Mouse (Mus musculus) heart, embryonic 16.5 days (tissue): ENCODE data around the gene Raver1. TPM values are rescaled to one million over a fixed set of nuclear protein-coding genes. Genes with fewer than 3 reads are reported as not detected.
"Not testable (repeated sequence)": the region's sequence is repeated elsewhere in the genome, so short reads cannot be mapped to it uniquely, and the experiment has no call there.

Source experiments
- ATAC-seq: fragments of 200-750 bp; cut with Nextera tagmentation; replicated peaks from 2 replicates; pipeline ENCODE4 v1.8.0; 2017; ENCODE audit warnings: moderate number of reproducible peaks; ENCODE audit not compliant: insufficient read depth, low FRiP score; ENCODE audit errors: extremely low read depth
- H3K27ac ChIP-seq: fragments of 300-500 bp; sonication (generic); 2 replicates; pipeline ENCODE4 v1.5.1; 2014; ENCODE audit warnings: mild to moderate bottlenecking, low read length, control low read depth, moderate library complexity
- H3K27me3 ChIP-seq: fragments of 300-500 bp; sonication (generic); 2 replicates; pipeline ENCODE4 v1.6.1; 2014; ENCODE audit warnings: low read length, mixed read lengths; ENCODE audit not compliant: control insufficient read depth, insufficient read depth
- H3K36me3 ChIP-seq: fragments of 300-500 bp; sonication (generic); 2 replicates; pipeline ENCODE4 v1.6.1; 2014; ENCODE audit not compliant: control insufficient read depth, insufficient read depth
- H3K4me1 ChIP-seq: fragments of 300-500 bp; sonication (generic); 2 replicates; pipeline ENCODE4 v1.6.1; 2014; ENCODE audit warnings: low read length, mixed read lengths; ENCODE audit not compliant: control insufficient read depth, insufficient read depth
- H3K4me2 ChIP-seq: fragments of 300-500 bp; sonication (generic); 2 replicates; pipeline ENCODE4 v1.6.1; 2014; ENCODE audit warnings: low read depth, mild to moderate bottlenecking, control low read depth, low read length
- H3K4me3 ChIP-seq: fragments of 300-500 bp; sonication (generic); 2 replicates; pipeline ENCODE4 v1.5.1; 2014; ENCODE audit warnings: mild to moderate bottlenecking, control low read depth, low read length
- H3K9ac ChIP-seq: fragments of 300-500 bp; sonication (generic); 2 replicates; pipeline ENCODE4 v1.6.1; 2014; ENCODE audit warnings: low read length, control low read depth
- H3K9me3 ChIP-seq: fragments of 300-500 bp; sonication (generic); replicated peaks from 2 replicates; pipeline ENCODE4 v1.6.1; 2016; ENCODE audit warnings: low read length; ENCODE audit not compliant: control insufficient read depth
- WGBS: fragments of 180-500 bp; shearing (Covaris S2); extraction: QIAGEN DNeasy Blood & Tissue Kit; methylation state at CpG from one replicate; pipeline ENCODE4 v1.1.7; 2014; 5-methylcytosine and 5-hydroxymethylcytosine counted together
- polyA plus RNA-seq: library from polyadenylated mRNA; unstranded; fragments of >200 nt; fragmentation: Nextera tagmentation; extraction: Ambion mirVana; gene quantifications from 2 replicates; pipeline ENCODE4 v1.2.1, GENCODE M21; 2015

Gene Raver1
- polyA plus RNA-seq, 1 experiment from 2014 or later = 49.3 TPM

DNA sequence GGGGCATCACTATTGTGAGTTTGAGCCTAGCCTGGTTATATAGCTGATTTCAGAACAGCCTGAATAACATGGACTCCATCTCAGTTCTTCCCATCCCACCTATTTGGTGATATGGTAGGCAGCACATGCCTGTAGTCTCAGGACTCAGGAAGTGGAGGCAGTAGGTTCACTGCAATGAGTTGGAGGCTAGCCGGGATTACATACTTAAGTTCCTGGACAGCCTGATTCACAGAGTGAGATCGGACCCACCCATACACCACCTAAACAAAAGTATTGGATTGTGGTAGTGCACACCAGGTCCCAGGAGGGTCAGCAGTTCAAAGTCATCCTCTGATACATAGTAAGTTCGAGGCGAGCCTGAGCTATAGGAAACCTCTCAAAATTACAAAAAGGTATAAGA lies 19.2 kb downstream of the Raver1 start:
- H3K4me2 ChIP-seq = peak overlapping the region; percentile 87
- ATAC-seq = no peak
- H3K4me3 ChIP-seq = peak overlapping the region; percentile 96
- no peaks in the 10 kb centered on the region for H3K9me3 ChIP-seq
- H3K27me3 ChIP-seq = no peaks in the 10 kb centered on the region
- peak overlapping the region; percentile 93 for H3K9ac ChIP-seq
- WGBS = 10% methylated on average over 4 of the region's 4 CpGs
- H3K36me3 ChIP-seq = peaks cover 31% of the 10 kb centered on the region
- peaks cover 11% of the 10 kb centered on the region for H3K4me1 ChIP-seq
- H3K27ac ChIP-seq = peak overlapping the region; percentile 68; the same call in 1 of the 2 replicates

DNA sequence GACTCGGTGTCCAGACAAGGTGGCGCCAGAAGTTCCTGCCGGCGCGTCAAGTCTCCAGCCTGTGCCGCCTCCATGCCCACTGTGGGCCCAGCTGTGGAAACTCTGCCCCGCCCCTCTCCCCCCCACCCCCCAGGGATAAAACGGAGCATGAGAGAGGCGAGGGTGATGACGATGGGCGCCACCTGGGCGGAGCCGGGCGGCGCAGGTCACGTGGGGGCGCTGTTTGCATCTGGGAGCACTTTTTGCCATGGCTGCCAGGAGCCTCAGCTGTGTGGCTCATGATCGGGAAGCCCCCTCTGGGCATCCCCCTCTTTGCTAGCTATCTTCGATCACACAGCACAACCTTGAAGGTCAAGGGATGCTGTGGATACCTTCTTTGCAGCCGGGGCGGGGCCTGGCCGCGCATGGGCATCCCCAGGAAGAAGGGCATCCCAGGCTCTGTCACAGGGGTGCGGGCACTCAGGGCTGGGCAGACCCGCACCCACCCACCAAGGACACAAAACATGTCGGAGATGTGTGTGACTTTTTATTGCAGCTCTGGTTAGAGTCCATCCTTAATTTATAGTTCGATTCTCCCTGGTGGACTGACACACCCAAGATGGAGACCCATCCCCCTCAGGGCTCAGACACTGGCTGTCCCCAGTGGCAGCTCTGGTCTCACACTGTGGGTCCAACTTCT lies 24.7 kb downstream of the Raver1 start, which contains the start of gene Zglp1:
TSS of gene Zglp1 (minus strand) at position 88 of the 679 bp plus-strand sequence.
- Histone ChIP-seq H3K27ac (no peak within 1 kb of the TSS), H3K27me3 (no peaks in the 10 kb centered on the region), H3K9me3 (no peaks in the 10 kb centered on the region), H3K36me3 (peaks cover 20% of the 10 kb centered on the region), H3K4me2 (no peak within 1 kb of the TSS), H3K4me1 (peaks cover under 1% of the 10 kb centered on the region; the same call in 1 of the 2 replicates), H3K9ac (no peak within 1 kb of the TSS), H3K4me3 (no peak within 1 kb of the TSS)
- WGBS = 80% methylated on average over 26 of the region's 27 CpGs
- no peak for ATAC-seq

- Histone ChIP-seq H3K36me3 (peaks cover 20% of the 10 kb centered on the region), H3K9ac (no peak overlapping the region), H3K4me1 (no peaks in the 10 kb centered on the region), H3K4me2 (no peak overlapping the region), H3K27me3 (no peaks in the 10 kb centered on the region), H3K27ac (no peak overlapping the region), H3K9me3 (no peaks in the 10 kb centered on the region), H3K4me3 (no peak overlapping the region)
- ATAC-seq = no peak
- WGBS = 90% methylated on average over 2 of the region's 2 CpGs
Observed at GRCm38 (mm10) chr9:21062928-21063327, 28.9 kb downstream of the Raver1 start.

- Histone ChIP-seq H3K27me3 (no peaks in the 10 kb centered on the region), H3K4me3 (no peak overlapping the region), H3K4me2 (no peak overlapping the region), H3K9ac (no peak overlapping the region), H3K9me3 (no peaks in the 10 kb centered on the region), H3K27ac (no peak overlapping the region), H3K4me1 (no peaks in the 10 kb centered on the region), H3K36me3 (no peaks in the 10 kb centered on the region)
- WGBS = 57% methylated on average over 10 of the region's 10 CpGs
- no peak for ATAC-seq
Observed at GRCm38 (mm10) chr9:21051578-21051977, 40.2 kb downstream of the Raver1 start.

GRCm38 (mm10) chr9:21045235-21045634 lies 46.6 kb downstream of the Raver1 start:
- no peak overlapping the region for H3K4me3 ChIP-seq
- no peak for ATAC-seq
- no peaks in the 10 kb centered on the region for H3K4me1 ChIP-seq
- H3K9me3 ChIP-seq = no peaks in the 10 kb centered on the region
- no peak overlapping the region for H3K27ac ChIP-seq
- 68% methylated on average over 3 of the region's 3 CpGs for WGBS
- no peaks in the 10 kb centered on the region for H3K36me3 ChIP-seq
- H3K9ac ChIP-seq = no peak overlapping the region
- H3K4me2 ChIP-seq = no peak overlapping the region
- H3K27me3 ChIP-seq = no peaks in the 10 kb centered on the region

GRCm38 (mm10) chr9:21044785-21045184 lies 47.0 kb downstream of the Raver1 start:
- H3K4me2 ChIP-seq, H3K9ac ChIP-seq, H3K27ac ChIP-seq, H3K36me3 ChIP-seq, H3K4me1 ChIP-seq, H3K9me3 ChIP-seq, ATAC-seq, H3K27me3 ChIP-seq, H3K4me3 ChIP-seq: not testable (repeated sequence)
- WGBS = 62% methylated on average over 1 of the region's 1 CpGs

DNA sequence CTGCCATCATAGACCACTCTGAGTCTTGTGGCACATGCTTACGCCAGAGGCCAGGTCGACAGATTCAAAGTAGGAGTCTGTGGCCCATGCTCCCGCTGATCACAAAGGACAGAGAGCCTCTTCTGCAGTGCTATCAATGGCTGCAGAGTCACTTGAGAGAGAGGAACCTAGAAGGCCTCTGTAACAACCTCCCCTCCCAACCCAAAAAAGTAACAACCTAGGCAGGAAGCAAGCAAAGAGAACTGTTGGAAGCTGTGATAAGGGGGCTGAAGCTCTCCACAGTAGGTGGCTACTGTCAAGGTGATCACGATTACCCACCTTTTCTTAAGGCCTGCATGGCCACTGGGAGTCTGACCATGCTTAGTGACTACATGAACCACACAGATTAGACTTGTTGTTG lies 48.2 kb downstream of the Raver1 start:
- H3K9ac ChIP-seq = no peak overlapping the region
- H3K4me3 ChIP-seq = no peak overlapping the region
- H3K27ac ChIP-seq = no peak overlapping the region
- H3K9me3 ChIP-seq = no peaks in the 10 kb centered on the region
- peaks cover under 1% of the 10 kb centered on the region; the same call in 1 of the 2 replicates for H3K27me3 ChIP-seq
- WGBS = 75% methylated on average over 4 of the region's 4 CpGs
- H3K36me3 ChIP-seq = no peaks in the 10 kb centered on the region
- no peak overlapping the region for H3K4me2 ChIP-seq
- ATAC-seq = no peak
- H3K4me1 ChIP-seq = no peaks in the 10 kb centered on the region

- Histone ChIP-seq H3K4me3 (no peak overlapping the region), H3K9me3 (no peaks in the 10 kb centered on the region), H3K4me1 (peaks cover 13% of the 10 kb centered on the region), H3K27ac (no peak overlapping the region), H3K4me2 (no peak overlapping the region), H3K9ac (no peak overlapping the region), H3K36me3 (no peaks in the 10 kb centered on the region), H3K27me3 (peaks cover 21% of the 10 kb centered on the region)
- WGBS = 56% methylated on average over 4 of the region's 4 CpGs
- ATAC-seq = no peak
Observed at GRCm38 (mm10) chr9:21041308-21041707, 50.5 kb downstream of the Raver1 start.

- no peaks in the 10 kb centered on the region for H3K36me3 ChIP-seq
- no peaks in the 10 kb centered on the region for H3K9me3 ChIP-seq
- peaks cover 36% of the 10 kb centered on the region for H3K27me3 ChIP-seq
- ATAC-seq = no peak
- H3K4me3 ChIP-seq = no peak overlapping the region
- 79% methylated on average over 3 of the region's 3 CpGs for WGBS
- H3K4me1 ChIP-seq = peaks cover 13% of the 10 kb centered on the region
- no peak overlapping the region for H3K27ac ChIP-seq
- no peak overlapping the region for H3K9ac ChIP-seq
- H3K4me2 ChIP-seq = no peak overlapping the region
Observed at GRCm38 (mm10) chr9:21039779-21040178, 52.0 kb downstream of the Raver1 start.
